Mouse (Mus musculus) erythroblast, embryonic 14.5 days (primary cell): Measurements from ENCODE around the gene Poc5. TPM values are rescaled to one million over a fixed set of nuclear protein-coding genes. Genes with fewer than 3 reads are reported as not detected.

ENCODE experiments used
- H3K27me3 ChIP-seq: 2 replicates; pipeline ENCODE4 v1.6.1; 2012; ENCODE audit warnings: inconsistent platforms; ENCODE audit not compliant: control insufficient read depth
- H3K36me3 ChIP-seq: 2 replicates; pipeline ENCODE4 v1.6.1; 2012; ENCODE audit warnings: mild to moderate bottlenecking, inconsistent platforms; ENCODE audit not compliant: control insufficient read depth
- H3K4me1 ChIP-seq: 2 replicates; pipeline ENCODE4 v1.6.1; 2012; ENCODE audit warnings: inconsistent platforms; ENCODE audit not compliant: control insufficient read depth
- H3K4me3 ChIP-seq: replicated peaks from 2 replicates; pipeline ENCODE3; 2012; ENCODE audit warnings: moderate library complexity, mild to moderate bottlenecking, inconsistent platforms
- H3K9me3 ChIP-seq: 2 replicates; pipeline ENCODE4 v1.6.1; 2012; ENCODE audit warnings: low read length, inconsistent platforms, mixed read lengths; ENCODE audit not compliant: control insufficient read depth
- GATA1 ChIP-seq: IDR thresholded peaks from 2 replicates; pipeline ENCODE4 v1.6.1; 2012; ENCODE audit warnings: low read length, inconsistent platforms, mixed read lengths
- TAL1 ChIP-seq: IDR thresholded peaks from 3 replicates; pipeline ENCODE4 v1.6.1; 2012; ENCODE audit warnings: low read length, inconsistent platforms, mixed read lengths
- polyA plus RNA-seq: library from polyadenylated mRNA; stranded (reverse); fragments of >175 nt; gene quantifications from 2 replicates; pipeline ENCODE4 v1.2.3, GENCODE M21; 2012

The Poc5 gene
- polyA plus RNA-seq, result 0.45 and 0.95 TPM in 2 replicates

DNA sequence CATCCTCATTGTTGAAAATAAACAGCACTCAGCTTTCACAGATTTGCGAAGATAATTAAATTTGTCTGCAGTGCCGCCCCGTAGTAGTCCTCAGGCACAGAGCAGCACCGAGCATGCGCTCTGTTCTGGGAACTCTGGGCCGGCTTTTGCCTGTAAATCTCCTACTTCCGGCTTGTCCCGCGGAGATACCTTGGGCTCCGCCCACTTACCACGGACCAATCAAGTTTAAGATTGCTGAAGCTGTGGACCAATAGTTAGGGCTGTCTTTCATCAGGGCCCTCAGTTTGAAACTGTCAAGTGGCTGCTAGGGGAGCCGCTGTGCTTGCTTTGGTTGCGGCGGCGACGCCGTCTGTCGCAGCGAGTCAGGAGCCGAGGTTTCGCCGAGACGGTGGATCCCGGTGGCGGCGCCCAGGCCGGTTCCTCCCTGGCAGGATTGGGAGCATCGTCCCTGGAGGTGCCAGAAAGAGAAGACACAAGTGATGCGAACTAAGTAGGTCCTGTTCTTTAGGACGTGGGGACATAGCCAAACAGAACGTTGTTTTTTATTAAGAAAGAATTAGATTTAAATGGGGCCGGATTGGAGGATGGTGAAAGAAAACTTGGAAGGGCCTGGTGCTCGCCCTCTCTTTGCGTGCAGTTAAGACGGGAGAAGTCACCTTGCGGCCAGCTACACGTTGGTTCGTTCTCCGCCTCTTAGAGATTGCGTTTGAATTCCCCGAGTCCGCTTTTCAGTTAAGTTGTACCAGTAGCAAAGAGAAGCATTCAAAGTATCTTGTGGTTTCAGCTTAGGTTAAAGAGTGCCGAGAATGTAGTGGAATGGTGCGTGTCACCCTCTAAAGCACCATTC lies at the start of gene Poc5:
TSS of gene Poc5 (plus strand) at position 253 of the 847 bp plus-strand sequence.
- TF ChIP-seq TAL1 (no peak), GATA1 (peak; percentile 55; the same call in 1 of the 2 replicates)
- H3K27me3 ChIP-seq, result no peaks in the 10 kb centered on the region
- peaks cover 36% of the 10 kb centered on the region for H3K36me3 ChIP-seq

DNA sequence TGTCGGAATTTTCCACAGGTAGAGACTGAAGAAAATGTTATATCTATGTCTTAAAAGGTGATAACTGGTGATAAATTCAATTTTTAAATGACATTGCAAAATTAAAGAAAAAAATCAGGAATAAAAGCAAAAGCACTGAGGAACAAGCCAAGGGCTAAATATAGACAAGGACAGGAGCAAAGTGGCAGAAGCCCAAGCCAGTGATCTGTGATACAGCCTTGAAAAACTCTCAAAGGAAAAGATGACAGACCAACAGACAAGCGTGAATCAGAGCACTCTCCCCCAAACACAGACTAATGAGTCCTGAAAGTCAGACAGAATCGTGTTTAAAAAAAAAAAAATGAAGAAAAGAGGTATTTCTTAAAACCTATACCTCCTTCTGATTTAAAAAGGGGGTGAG lies 46.6 kb upstream of the Poc5 start:
- Histone ChIP-seq H3K9me3 (no peaks in the 10 kb centered on the region), H3K27me3 (no peaks in the 10 kb centered on the region), H3K36me3 (no peaks in the 10 kb centered on the region), H3K4me3 (no peak overlapping the region), H3K4me1 (no peaks in the 10 kb centered on the region)
- TF ChIP-seq TAL1, result no peak
- no peak for TF ChIP-seq GATA1

More for the DNA sequence above, at the start of gene Poc5:
- Histone ChIP-seq H3K4me1 (peaks cover 22% of the 10 kb centered on the region), H3K9me3 (peaks cover 8% of the 10 kb centered on the region; the same call in 1 of the 2 replicates), H3K4me3 (peak within 1 kb of the TSS; percentile 72)

DNA sequence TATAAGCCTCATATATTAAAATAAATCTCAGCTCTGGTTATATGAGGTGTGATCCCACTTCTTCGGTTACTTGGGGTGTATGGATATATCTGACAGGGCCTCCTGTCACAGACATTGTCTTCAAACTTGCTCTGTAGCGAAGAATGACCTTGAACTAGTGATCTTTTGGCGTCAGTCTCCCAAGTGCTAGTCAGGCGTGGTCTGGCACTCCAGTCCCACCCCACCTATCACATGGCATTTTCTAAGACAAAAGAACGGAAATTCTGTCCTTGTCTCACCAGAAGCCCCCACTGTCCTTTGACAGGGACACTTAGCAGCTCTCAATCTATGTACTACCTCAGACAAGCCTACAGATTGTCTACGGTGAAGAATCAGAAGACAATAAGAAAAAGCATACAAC lies 43.3 kb upstream of the Poc5 start:
- no peaks in the 10 kb centered on the region for H3K4me1 ChIP-seq
- no peaks in the 10 kb centered on the region for H3K27me3 ChIP-seq
- TF ChIP-seq TAL1, result no peak
- no peak overlapping the region for H3K4me3 ChIP-seq
- H3K9me3 ChIP-seq, result no peaks in the 10 kb centered on the region
- H3K36me3 ChIP-seq, result no peaks in the 10 kb centered on the region

DNA sequence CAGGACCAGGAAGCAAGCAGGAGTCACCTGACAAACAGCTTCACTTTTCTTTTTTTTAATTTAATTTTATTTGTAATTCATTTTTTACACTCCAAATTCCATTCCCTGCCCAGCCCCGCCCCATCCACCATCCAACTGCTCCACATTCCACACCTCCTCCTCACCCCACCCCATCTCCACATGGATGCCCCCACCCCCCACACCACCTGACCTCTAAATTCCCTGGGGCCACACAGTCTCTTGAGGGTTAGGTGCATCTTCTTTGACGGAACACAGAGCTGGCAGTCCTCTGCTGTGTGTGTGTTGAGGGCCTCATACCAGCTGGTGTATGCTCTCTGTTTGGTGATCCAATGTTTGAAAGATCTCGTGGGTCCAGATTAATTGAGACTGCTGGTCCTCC lies 41.5 kb upstream of the Poc5 start:
- H3K4me3 ChIP-seq, result no peak overlapping the region
- H3K9me3 ChIP-seq, result no peaks in the 10 kb centered on the region
- TF ChIP-seq TAL1, result no peak
- TF ChIP-seq GATA1, result no peak
- no peaks in the 10 kb centered on the region for H3K4me1 ChIP-seq
- no peaks in the 10 kb centered on the region for H3K27me3 ChIP-seq
- no peaks in the 10 kb centered on the region for H3K36me3 ChIP-seq

DNA sequence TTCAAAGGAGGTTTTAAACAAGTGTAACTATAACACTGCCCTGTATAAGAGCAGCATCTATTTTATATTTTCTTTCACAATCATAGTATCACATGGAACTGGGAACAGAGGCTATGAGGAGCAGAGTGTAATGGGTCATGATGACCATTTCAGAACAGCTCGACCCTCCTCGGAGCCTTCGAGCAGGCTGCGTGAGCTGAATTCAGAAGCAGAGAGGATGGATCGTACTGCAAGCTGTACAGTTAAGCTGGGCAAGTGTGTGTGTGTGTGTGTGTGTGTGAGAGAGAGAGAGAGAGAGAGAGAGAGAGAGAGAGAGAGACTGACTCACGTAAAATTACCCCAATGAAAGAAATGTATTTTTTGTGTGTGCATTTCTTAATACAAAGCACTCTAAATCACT lies 37.9 kb upstream of the Poc5 start:
- H3K36me3 ChIP-seq, result no peaks in the 10 kb centered on the region
- H3K27me3 ChIP-seq, result no peaks in the 10 kb centered on the region
- no peaks in the 10 kb centered on the region for H3K9me3 ChIP-seq
- no peak overlapping the region for H3K4me3 ChIP-seq
- no peak for TF ChIP-seq GATA1
- TF ChIP-seq TAL1, result no peak
- H3K4me1 ChIP-seq, result no peaks in the 10 kb centered on the region

DNA sequence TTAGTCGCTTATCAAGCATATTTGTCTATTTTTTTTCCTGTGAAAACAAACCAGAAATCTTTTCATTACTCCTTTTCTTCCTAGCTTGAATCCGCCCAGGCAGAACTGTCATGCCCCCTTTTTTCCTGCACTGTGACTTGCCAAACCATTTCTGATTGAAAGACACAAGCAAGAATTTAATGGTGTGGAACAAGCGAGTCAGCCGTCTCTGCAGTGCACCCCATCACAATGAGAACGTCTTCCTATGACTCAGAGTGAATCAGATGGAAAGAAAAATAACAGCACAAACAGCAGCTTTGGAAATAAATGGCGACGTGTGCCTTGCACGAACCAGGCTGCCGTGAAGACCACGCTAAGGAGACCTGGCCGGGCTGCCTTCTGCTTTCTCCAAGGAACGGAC lies 36.8 kb upstream of the Poc5 start:
- Histone ChIP-seq H3K9me3 (no peaks in the 10 kb centered on the region), H3K36me3 (no peaks in the 10 kb centered on the region), H3K4me3 (no peak overlapping the region), H3K27me3 (no peaks in the 10 kb centered on the region), H3K4me1 (no peaks in the 10 kb centered on the region)
- TF ChIP-seq GATA1 (no peak), TAL1 (no peak)

DNA sequence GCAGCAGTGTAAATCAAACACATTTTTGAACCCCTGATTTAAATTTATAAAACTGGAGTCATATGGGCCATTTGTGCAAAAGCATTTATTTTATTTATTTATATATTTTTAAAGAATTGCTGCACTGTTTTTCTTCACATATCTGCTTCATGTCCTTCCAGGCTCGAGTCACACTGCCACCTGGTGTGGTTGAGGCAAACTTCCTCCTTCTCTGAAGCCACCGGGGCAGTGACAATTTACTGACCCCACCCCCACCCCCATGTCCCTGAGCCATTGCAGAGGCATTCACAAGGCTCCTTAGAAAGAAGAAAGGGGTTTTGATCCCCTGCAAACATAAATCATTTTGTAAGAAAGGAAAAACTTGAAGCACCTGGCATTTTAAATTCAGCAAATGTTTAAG lies 12.6 kb upstream of the Poc5 start:
- Histone ChIP-seq H3K4me1 (no peaks in the 10 kb centered on the region), H3K4me3 (no peak overlapping the region), H3K9me3 (no peaks in the 10 kb centered on the region), H3K27me3 (no peaks in the 10 kb centered on the region), H3K36me3 (no peaks in the 10 kb centered on the region)
- TF ChIP-seq TAL1, result no peak
- TF ChIP-seq GATA1, result no peak

DNA sequence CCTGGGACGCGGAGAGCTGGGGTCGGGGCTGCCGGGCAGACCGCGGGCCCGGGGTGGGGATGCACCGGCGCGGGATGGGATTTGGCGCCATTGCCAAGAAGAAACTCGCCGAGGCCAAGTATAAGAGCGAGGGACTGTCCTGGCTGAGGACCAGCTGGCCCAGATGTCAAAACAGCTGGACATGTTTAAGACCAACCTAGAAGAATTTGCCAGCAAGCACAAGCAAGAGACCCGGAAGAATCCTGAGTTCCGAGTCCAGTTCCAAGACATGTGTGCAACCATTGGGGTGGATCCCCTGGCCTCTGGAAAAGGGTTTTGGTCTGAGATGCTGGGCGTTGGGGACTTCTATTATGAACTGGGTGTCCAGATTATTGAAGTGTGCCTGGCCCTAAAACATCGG lies 11.2 kb upstream of the Poc5 start:
- TF ChIP-seq TAL1, result no peak
- TF ChIP-seq GATA1, result no peak
- Histone ChIP-seq H3K27me3 (no peaks in the 10 kb centered on the region), H3K9me3 (no peaks in the 10 kb centered on the region)

DNA sequence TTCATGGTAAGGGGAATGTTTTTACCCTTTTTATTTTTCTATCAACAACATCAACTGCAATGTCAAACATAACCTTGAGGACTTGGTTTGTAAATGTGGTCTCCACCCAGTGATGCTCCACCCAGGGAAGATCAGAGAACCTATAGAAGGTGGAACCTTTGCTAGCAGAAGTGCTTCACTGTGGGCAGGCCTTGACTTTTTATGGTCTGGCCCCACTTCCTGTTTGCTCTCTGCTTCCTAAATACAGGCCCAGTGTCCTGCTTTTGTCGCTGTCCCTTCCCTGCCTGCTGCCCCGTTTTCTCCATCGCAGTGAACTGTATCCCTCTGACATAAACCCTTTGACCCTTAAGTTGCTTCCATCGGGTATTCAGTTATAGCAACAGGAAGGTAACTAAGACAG lies 10.2 kb upstream of the Poc5 start:
- H3K27me3 ChIP-seq, result no peaks in the 10 kb centered on the region
- H3K36me3 ChIP-seq, result no peaks in the 10 kb centered on the region
- H3K4me3 ChIP-seq, result no peak overlapping the region
- H3K4me1 ChIP-seq, result no peaks in the 10 kb centered on the region
- TF ChIP-seq GATA1 (no peak), TAL1 (no peak)
- no peaks in the 10 kb centered on the region for H3K9me3 ChIP-seq

More for the DNA sequence above, 11.2 kb upstream of the Poc5 start:
- Histone ChIP-seq H3K36me3 (no peaks in the 10 kb centered on the region), H3K4me3 (no peak overlapping the region), H3K4me1 (no peaks in the 10 kb centered on the region)

DNA sequence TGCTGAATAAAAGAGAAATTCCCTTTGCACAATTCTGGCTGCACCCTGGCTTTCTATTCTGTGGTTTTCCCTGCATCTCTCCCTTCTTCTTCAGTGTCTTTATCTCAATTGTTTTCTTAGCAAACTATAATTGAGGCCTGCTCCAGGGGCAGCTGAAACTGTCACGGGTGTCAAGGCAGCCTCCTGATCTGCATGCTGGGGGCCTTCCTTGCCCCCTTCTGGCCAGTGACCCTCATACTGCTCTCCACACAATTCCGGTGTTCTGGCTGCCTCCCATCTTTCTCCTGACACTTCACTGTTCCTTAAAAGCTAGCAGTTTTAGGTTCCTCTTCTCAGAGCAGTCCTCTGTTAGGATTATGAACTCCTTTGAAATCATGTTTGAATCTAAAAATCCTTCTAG lies 1.2 kb downstream of the Poc5 start:
- peak overlapping the region; percentile 72 for H3K4me3 ChIP-seq
- H3K4me1 ChIP-seq, result peaks cover 22% of the 10 kb centered on the region
- H3K9me3 ChIP-seq, result peaks cover 8% of the 10 kb centered on the region; the same call in 1 of the 2 replicates
- peaks cover 45% of the 10 kb centered on the region for H3K36me3 ChIP-seq
- TF ChIP-seq TAL1 (no peak), GATA1 (no peak)
- H3K27me3 ChIP-seq, result no peaks in the 10 kb centered on the region
